Mouse (Mus musculus): Measurements from ENCODE around the gene Itga3.

- TF ChIP-seq CTCF (IDR thresholded peaks at IDR 0.05 in 2 of 3, conservative IDR thresholded peaks at IDR 0.05 in 1 of 3; ENCODE audit: control insufficient read depth in 1 of 3, insufficient read depth in 1 of 3, low read depth in 2 of 3, low read length in 3 of 3, poor library complexity in 1 of 3, severe bottlenecking in 1 of 3): no peak
- TF ChIP-seq RCOR1 (IDR thresholded peaks at IDR 0.05; ENCODE audit: low read depth, low read length): no peak
These were observed 61.1 kb downstream of the Itga3 start for GRCm38 (mm10) chr11:95015484-95015883.

Measured in MEL (cell line).